Mouse (Mus musculus): ENCODE measurements around the gene Arhgap22.
A peak's percentile ranks its signal among the peaks of the same experiment; 100 is the strongest.

The Arhgap22 gene

GRCm38 (mm10) chr14:33215163-33215562 is 1.3 kb downstream of the Arhgap22 start:
- DNase-seq, result no peak

- no peak for DNase-seq
Observed at GRCm38 (mm10) chr14:33216343-33217208, 2.8 kb downstream of the Arhgap22 start.

- no peak for DNase-seq
Observed at GRCm38 (mm10) chr14:33225235-33225634, 11.4 kb downstream of the Arhgap22 start.

GRCm38 (mm10) chr14:33230672-33231071 is 16.8 kb downstream of the Arhgap22 start:
- no peak for DNase-seq

GRCm38 (mm10) chr14:33231311-33231710 is 17.5 kb downstream of the Arhgap22 start:
- DNase-seq, result no peak

- no peak for DNase-seq
Observed at GRCm38 (mm10) chr14:33232048-33232447, 18.2 kb downstream of the Arhgap22 start.

- DNase-seq, result no peak
Observed at GRCm38 (mm10) chr14:33235661-33236060, 21.8 kb downstream of the Arhgap22 start.

GRCm38 (mm10) chr14:33240400-33240799 is 26.6 kb downstream of the Arhgap22 start:
- no peak for DNase-seq

GRCm38 (mm10) chr14:33243261-33243660 is 29.4 kb downstream of the Arhgap22 start:
- no peak for DNase-seq

GRCm38 (mm10) chr14:33244519-33244918 is 30.7 kb downstream of the Arhgap22 start:
- DNase-seq, result no peak

- DNase-seq, result no peak
Observed at GRCm38 (mm10) chr14:33244946-33245345, 31.1 kb downstream of the Arhgap22 start.

- DNase-seq, result peak; percentile 59
Observed at GRCm38 (mm10) chr14:33246476-33246875, 32.6 kb downstream of the Arhgap22 start.

GRCm38 (mm10) chr14:33247623-33248022 is 33.8 kb downstream of the Arhgap22 start:
- peak; percentile 34 for DNase-seq

- no peak for DNase-seq
Observed at GRCm38 (mm10) chr14:33248741-33249140, 34.9 kb downstream of the Arhgap22 start.

GRCm38 (mm10) chr14:33250215-33250939 is 36.6 kb downstream of the Arhgap22 start:
- peak; percentile 15 for DNase-seq

- DNase-seq, result no peak
Observed at GRCm38 (mm10) chr14:33250956-33251745, 37.3 kb downstream of the Arhgap22 start.

- no peak for DNase-seq
Observed at GRCm38 (mm10) chr14:33258256-33258655, 44.4 kb downstream of the Arhgap22 start.

GRCm38 (mm10) chr14:33260131-33260530 is 46.3 kb downstream of the Arhgap22 start:
- DNase-seq, result no peak

- DNase-seq, result no peak
Observed at GRCm38 (mm10) chr14:33264795-33265194, 51.0 kb downstream of the Arhgap22 start.

GRCm38 (mm10) chr14:33276240-33276639 is 62.4 kb downstream of the Arhgap22 start:
- no peak for DNase-seq

- no peak for DNase-seq
Observed at GRCm38 (mm10) chr14:33278374-33278773, 64.5 kb downstream of the Arhgap22 start.

- peak; percentile 7 for DNase-seq
Observed at GRCm38 (mm10) chr14:33280921-33281320, 67.1 kb downstream of the Arhgap22 start.

GRCm38 (mm10) chr14:33282447-33282846 is 68.6 kb downstream of the Arhgap22 start:
- no peak for DNase-seq
